Mouse (Mus musculus): ENCODE results near the gene Aup1. TPM values are rescaled to one million over a fixed set of nuclear protein-coding genes. Genes with fewer than 3 reads are reported as not detected.

The Aup1 gene
- polyA plus RNA-seq, 1 experiment from 2014 or later = 164 TPM

DNA sequence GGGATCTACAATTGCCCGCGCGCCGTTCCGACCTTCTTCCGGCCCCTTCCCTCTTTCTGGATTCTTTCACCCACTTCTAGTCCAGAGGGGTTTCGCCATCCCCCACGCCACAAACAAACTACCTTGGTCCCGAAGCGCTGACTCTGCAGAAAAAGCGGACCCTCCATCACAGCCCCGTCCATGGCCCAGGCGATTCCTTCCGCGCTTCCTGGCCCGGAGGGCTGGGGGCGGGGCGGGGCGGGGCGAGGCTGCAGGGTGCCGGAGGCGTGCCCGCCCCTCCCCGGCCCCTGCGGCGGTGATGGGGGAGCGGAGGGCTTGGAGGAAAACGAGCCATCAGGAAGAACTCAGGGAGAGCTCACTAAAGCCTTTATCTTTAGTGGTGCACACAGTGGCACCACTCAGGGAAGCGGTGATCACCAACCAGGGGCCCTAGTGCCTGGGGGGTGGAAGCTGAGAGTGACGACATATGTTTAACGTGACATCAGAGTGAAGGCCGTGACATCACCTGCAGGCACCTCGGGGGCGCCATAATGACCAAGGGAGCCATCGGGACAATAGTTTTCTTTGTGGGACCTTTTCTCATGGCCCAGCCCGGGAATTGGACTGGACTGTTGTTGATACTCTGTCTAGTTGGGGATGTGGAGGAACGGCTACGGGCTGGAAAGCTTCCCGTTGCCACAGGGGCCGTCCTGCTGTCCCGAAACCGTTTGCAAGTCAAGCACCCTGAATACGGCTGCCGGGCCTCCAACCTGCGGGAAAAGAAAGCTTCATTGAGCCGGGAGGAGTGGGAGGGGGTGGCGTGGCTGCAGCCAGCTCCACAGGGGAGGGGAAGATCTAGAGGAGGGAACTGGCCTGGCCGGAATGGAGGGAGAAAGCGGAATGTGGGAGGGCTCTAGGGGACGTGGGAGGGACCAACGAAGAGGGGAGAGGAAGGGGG lies 20.8 kb upstream of the Aup1 start, which contains the start of the genes Dok1 and Loxl3:
Dok1 (minus strand) TSS at position 223 of the 937 bp plus-strand sequence.
Loxl3 (plus strand) TSS at position 925 of the 937 bp plus-strand sequence.
- Histone ChIP-seq H3K4me1 (peaks cover 72% of the 10 kb centered on the region), H3K36me3 (replicated peaks) (peaks cover 3% of the 10 kb centered on the region; the same call in 1 of the 2 replicates), H3K4me3 (peak within 1 kb of the TSS; percentile 68), H3K27me3 (ENCODE audit: poor library complexity, severe bottlenecking) (peaks cover 97% of the 10 kb centered on the region), H3K9me3 (no peaks in the 10 kb centered on the region), H3K27ac (peak within 1 kb of the TSS; percentile 86)
- under 1% methylated on average over 51 of the region's 51 CpGs for WGBS
- peak; percentile 73 for DNase-seq (ENCODE audit: extremely low spot score, low spot score)

DNA sequence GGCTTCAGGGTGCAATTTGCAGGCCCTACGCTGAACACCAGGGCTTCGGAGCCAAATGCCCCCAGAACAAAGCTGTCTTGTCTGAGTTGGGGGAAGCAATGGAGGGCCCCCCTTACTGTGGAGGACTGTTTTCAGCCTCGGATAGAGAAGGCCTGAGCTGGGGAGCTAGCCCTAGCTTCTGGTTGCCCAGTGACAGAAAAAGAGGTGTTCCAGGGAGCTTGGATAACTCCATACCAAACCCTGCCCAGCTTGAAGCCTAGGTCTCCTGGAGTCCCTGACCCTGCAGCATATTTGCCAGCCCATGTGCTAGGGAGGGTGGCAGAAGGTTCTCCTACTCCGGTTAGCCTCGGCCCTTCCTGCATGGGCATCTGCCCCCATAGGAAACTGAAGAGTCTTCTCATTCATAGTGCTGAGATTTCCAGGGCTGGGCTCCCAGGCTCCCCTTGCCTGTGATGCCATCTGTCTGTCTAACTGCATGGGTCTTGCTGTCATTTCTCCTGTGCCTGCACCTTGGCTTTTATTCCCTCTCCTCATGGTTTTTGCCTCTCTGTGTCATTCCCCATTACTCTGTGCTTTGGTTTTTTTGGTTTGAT lies 19.8 kb upstream of the Aup1 start:
- 22% methylated on average over 5 of the region's 5 CpGs for WGBS
- Histone ChIP-seq H3K27me3 (ENCODE audit: poor library complexity, severe bottlenecking) (peaks cover 86% of the 10 kb centered on the region), H3K4me1 (peaks cover 70% of the 10 kb centered on the region)

GRCm38 (mm10) chr6:83037188-83037587 lies 17.1 kb upstream of the Aup1 start:
- no peak for DNase-seq (ENCODE audit: extremely low spot score, low spot score)
- Histone ChIP-seq H3K4me3 (no peak overlapping the region), H3K36me3 (replicated peaks) (no peaks in the 10 kb centered on the region), H3K27ac (no peak overlapping the region), H3K27me3 (ENCODE audit: poor library complexity, severe bottlenecking) (peaks cover 65% of the 10 kb centered on the region), H3K4me1 (peaks cover 46% of the 10 kb centered on the region), H3K9me3 (no peaks in the 10 kb centered on the region)
- WGBS = 83% methylated on average over 8 of the region's 8 CpGs

More for the DNA sequence above, 19.8 kb upstream of the Aup1 start:
- DNase-seq (ENCODE audit: extremely low spot score, low spot score) = no peak
- peaks cover 3% of the 10 kb centered on the region; the same call in 1 of the 2 replicates for H3K36me3 ChIP-seq (replicated peaks)
- no peaks in the 10 kb centered on the region for H3K9me3 ChIP-seq
- peak overlapping the region; percentile 68 for H3K4me3 ChIP-seq
- H3K27ac ChIP-seq = peak overlapping the region; percentile 86

DNA sequence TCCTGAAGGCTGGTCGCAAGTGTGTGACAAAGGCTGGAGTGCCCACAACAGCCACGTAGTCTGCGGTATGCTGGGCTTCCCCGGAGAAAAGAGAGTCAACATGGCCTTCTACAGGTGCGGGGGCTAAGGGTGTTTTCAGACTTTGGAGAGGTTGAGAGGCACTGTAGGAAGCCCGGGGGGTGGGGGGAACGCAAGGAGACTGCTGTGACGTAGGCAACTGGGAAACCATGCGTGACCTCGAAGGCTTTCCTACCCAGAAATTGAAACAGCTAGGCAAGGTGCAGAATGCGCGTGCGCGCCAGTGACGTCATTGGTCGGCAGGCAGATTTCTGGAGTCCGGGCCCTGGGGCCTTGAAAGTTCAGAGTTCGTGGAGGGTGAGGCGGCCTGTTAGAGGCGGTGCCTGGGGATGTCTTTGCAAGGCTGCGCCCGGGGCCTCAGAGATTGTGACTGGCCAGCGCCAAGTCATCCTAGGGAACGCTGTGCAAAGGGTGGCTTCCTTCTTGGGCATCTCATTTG lies 15.8 kb upstream of the Aup1 start:
- H3K4me1 ChIP-seq = peaks cover 37% of the 10 kb centered on the region
- no peaks in the 10 kb centered on the region for H3K36me3 ChIP-seq (replicated peaks)
- 9% methylated on average over 24 of the region's 24 CpGs for WGBS
- no peaks in the 10 kb centered on the region for H3K9me3 ChIP-seq
- peaks cover 53% of the 10 kb centered on the region for H3K27me3 ChIP-seq (ENCODE audit: poor library complexity, severe bottlenecking)
- DNase-seq (ENCODE audit: extremely low spot score, low spot score) = peak; percentile 92
- peak overlapping the region; percentile 67 for H3K27ac ChIP-seq
- H3K4me3 ChIP-seq = peak overlapping the region; percentile 40

- no peak overlapping the region for H3K4me3 ChIP-seq
- H3K27ac ChIP-seq = no peak overlapping the region
- peaks cover 29% of the 10 kb centered on the region for H3K4me1 ChIP-seq
- H3K9me3 ChIP-seq = no peaks in the 10 kb centered on the region
- WGBS = 78% methylated on average over 5 of the region's 5 CpGs
- no peaks in the 10 kb centered on the region for H3K36me3 ChIP-seq (replicated peaks)
- peaks cover 32% of the 10 kb centered on the region for H3K27me3 ChIP-seq (ENCODE audit: poor library complexity, severe bottlenecking)
- DNase-seq (ENCODE audit: extremely low spot score, low spot score) = no peak
Observed at GRCm38 (mm10) chr6:83040601-83041000, 13.7 kb upstream of the Aup1 start.

- Histone ChIP-seq H3K9me3 (no peaks in the 10 kb centered on the region), H3K36me3 (replicated peaks) (no peaks in the 10 kb centered on the region), H3K4me3 (no peak overlapping the region), H3K4me1 (peaks cover 21% of the 10 kb centered on the region), H3K27me3 (ENCODE audit: poor library complexity, severe bottlenecking) (peaks cover 5% of the 10 kb centered on the region), H3K27ac (no peak overlapping the region)
- 70% methylated on average over 6 of the region's 6 CpGs for WGBS
- DNase-seq (ENCODE audit: extremely low spot score, low spot score) = no peak
Observed at GRCm38 (mm10) chr6:83043561-83043960, 10.8 kb upstream of the Aup1 start.

GRCm38 (mm10) chr6:83043993-83044392 lies 10.3 kb upstream of the Aup1 start:
- Histone ChIP-seq H3K36me3 (replicated peaks) (no peaks in the 10 kb centered on the region), H3K27ac (no peak overlapping the region), H3K4me3 (no peak overlapping the region), H3K9me3 (no peaks in the 10 kb centered on the region), H3K27me3 (ENCODE audit: poor library complexity, severe bottlenecking) (peaks cover 5% of the 10 kb centered on the region), H3K4me1 (peaks cover 17% of the 10 kb centered on the region)
- DNase-seq (ENCODE audit: extremely low spot score, low spot score) = no peak
- WGBS = 91% methylated on average over 5 of the region's 5 CpGs

DNA sequence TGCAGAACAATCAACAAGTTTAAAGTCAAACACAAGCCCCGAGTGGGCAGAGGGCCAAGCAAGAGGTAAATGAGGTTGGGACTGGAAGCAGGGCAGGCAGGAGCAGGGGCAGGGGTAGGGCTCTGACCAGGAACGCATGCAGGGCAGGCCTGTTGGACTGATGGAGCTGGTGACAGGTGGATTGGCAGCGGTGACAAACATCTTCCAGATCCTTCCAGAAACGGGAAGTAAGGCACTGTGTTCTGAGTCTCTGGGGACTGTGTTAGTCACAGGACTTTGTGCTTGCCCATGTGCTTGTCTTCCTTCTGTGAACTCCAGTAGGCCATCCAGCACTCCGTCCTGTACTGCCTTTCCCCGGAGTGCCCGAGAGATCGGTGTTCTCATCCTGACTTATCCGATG lies 9.6 kb upstream of the Aup1 start:
- Histone ChIP-seq H3K36me3 (replicated peaks) (peaks cover 1% of the 10 kb centered on the region; the same call in 1 of the 2 replicates), H3K4me3 (no peak overlapping the region), H3K9me3 (no peaks in the 10 kb centered on the region), H3K27ac (no peak overlapping the region), H3K4me1 (peaks cover 16% of the 10 kb centered on the region), H3K27me3 (ENCODE audit: poor library complexity, severe bottlenecking) (peaks cover 5% of the 10 kb centered on the region)
- 86% methylated on average over 9 of the region's 9 CpGs for WGBS
- DNase-seq (ENCODE audit: extremely low spot score, low spot score) = no peak

GRCm38 (mm10) chr6:83049367-83049766 lies 5.0 kb upstream of the Aup1 start:
- WGBS = 78% methylated on average over 10 of the region's 10 CpGs
- Histone ChIP-seq H3K36me3 (replicated peaks) (peaks cover 31% of the 10 kb centered on the region), H3K9me3 (no peaks in the 10 kb centered on the region), H3K4me1 (peaks cover 25% of the 10 kb centered on the region), H3K27me3 (ENCODE audit: poor library complexity, severe bottlenecking) (no peaks in the 10 kb centered on the region), H3K27ac (no peak overlapping the region), H3K4me3 (no peak overlapping the region)
- DNase-seq (ENCODE audit: extremely low spot score, low spot score) = no peak

- Histone ChIP-seq H3K9me3 (no peaks in the 10 kb centered on the region), H3K4me1 (peaks cover 36% of the 10 kb centered on the region), H3K27me3 (ENCODE audit: poor library complexity, severe bottlenecking) (0 out of 2 replicates have a peak, but pooled peaks cover under 1% of the 10 kb centered on the region), H3K27ac (peak overlapping the region; percentile 93), H3K4me3 (peak overlapping the region; percentile 97), H3K36me3 (replicated peaks) (peaks cover 58% of the 10 kb centered on the region)
- WGBS = 3% methylated on average over 26 of the region's 26 CpGs
- peak; percentile 62 for DNase-seq (ENCODE audit: extremely low spot score, low spot score)
Observed at GRCm38 (mm10) chr6:83053136-83053960, 973 bp upstream of the Aup1 start.

GRCm38 (mm10) chr6:83054871-83055431 lies 630 bp downstream of the Aup1 start, which contains the start of gene Htra2:
Htra2 (minus strand) TSS chr6:83055273.
- H3K9me3 ChIP-seq = no peaks in the 10 kb centered on the region
- H3K36me3 ChIP-seq (replicated peaks) = peaks cover 58% of the 10 kb centered on the region
- peaks cover 36% of the 10 kb centered on the region for H3K4me1 ChIP-seq
- H3K27ac ChIP-seq = peak within 1 kb of the TSS; percentile 93
- under 1% methylated on average over 50 of the region's 50 CpGs for WGBS
- peak; percentile 42 for DNase-seq (ENCODE audit: extremely low spot score, low spot score)
- H3K4me3 ChIP-seq = peak within 1 kb of the TSS; percentile 97
- peaks cover 16% of the 10 kb centered on the region for H3K27me3 ChIP-seq (ENCODE audit: poor library complexity, severe bottlenecking)

DNA sequence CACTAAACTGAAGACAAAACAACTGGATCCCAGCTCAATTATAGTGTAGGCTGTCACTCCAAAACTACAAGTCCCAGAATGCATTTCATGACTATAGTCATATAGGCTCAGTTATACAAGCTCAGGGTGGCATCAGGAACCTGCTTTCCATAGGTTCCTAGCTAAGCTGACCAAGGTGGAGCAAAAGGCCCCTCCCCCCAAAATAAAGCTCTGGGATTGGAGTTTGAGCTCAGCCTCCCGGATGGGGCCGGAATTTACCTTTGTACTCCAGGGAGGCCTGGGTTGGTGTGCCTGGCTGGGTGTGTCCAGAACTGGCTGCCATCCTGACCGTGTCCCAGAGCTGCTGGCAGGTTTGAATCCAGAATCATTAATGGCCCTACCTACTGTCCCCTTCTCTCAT lies 3.5 kb downstream of the Aup1 start, which contains the start of gene Dqx1:
Dqx1 (plus strand) TSS at position 55 of the 400 bp plus-strand sequence.
- no peak for DNase-seq (ENCODE audit: extremely low spot score, low spot score)
- Histone ChIP-seq H3K27ac (no peak within 1 kb of the TSS), H3K27me3 (ENCODE audit: poor library complexity, severe bottlenecking) (peaks cover 45% of the 10 kb centered on the region), H3K9me3 (no peaks in the 10 kb centered on the region), H3K36me3 (replicated peaks) (peaks cover 31% of the 10 kb centered on the region), H3K4me1 (peaks cover 27% of the 10 kb centered on the region), H3K4me3 (no peak within 1 kb of the TSS)
- 47% methylated on average over 3 of the region's 3 CpGs for WGBS

Measured in forebrain, embryonic 10.5 days (tissue).